Mouse (Mus musculus): ENCODE measurements around the gene Vmn2r13. TPM values are rescaled to one million over a fixed set of nuclear protein-coding genes. Genes with fewer than 3 reads are reported as not detected.

Vmn2r13 gene
- polyA plus RNA-seq, 1 experiment from 2014 or later = not detected

Other genes with a start within 250 kb of the Vmn2r13 start
- not detected in 2 replicates for gene Vmn2r10, start 185.7 kb downstream of the Vmn2r13 start, polyA plus RNA-seq (2015; fragmentation: Nextera tagmentation; extraction: Ambion mirVana)
- gene Vmn2r11, start 132.6 kb downstream of the Vmn2r13 start, polyA plus RNA-seq (2015; fragmentation: Nextera tagmentation; extraction: Ambion mirVana) = not detected in 2 replicates
- not detected in 2 replicates for gene Vmn2r12, start 94.2 kb downstream of the Vmn2r13 start, polyA plus RNA-seq (2015; fragmentation: Nextera tagmentation; extraction: Ambion mirVana)
- gene Vmn2r14, start 32.5 kb upstream of the Vmn2r13 start, polyA plus RNA-seq (2015; fragmentation: Nextera tagmentation; extraction: Ambion mirVana) = not detected in 2 replicates
- not detected in 2 replicates for gene Vmn2r15, start 105.4 kb upstream of the Vmn2r13 start, polyA plus RNA-seq (2015; fragmentation: Nextera tagmentation; extraction: Ambion mirVana)
- gene Vmn2r16, start 138.0 kb upstream of the Vmn2r13 start, polyA plus RNA-seq (2015; fragmentation: Nextera tagmentation; extraction: Ambion mirVana) = not detected in 2 replicates
- not detected in 2 replicates for gene Vmn2r17, start 227.5 kb upstream of the Vmn2r13 start, polyA plus RNA-seq (2015; fragmentation: Nextera tagmentation; extraction: Ambion mirVana)

Measured in heart, embryonic 16.5 days (tissue).